Mouse (Mus musculus): Measurements from ENCODE around the gene Itga6.
A peak's percentile ranks its signal among the peaks of the same experiment; 100 is the strongest.
"Not testable (repeated sequence)": the region's sequence is repeated elsewhere in the genome, so short reads cannot be mapped to it uniquely, and the experiment has no call there.

The Itga6 gene

DNA sequence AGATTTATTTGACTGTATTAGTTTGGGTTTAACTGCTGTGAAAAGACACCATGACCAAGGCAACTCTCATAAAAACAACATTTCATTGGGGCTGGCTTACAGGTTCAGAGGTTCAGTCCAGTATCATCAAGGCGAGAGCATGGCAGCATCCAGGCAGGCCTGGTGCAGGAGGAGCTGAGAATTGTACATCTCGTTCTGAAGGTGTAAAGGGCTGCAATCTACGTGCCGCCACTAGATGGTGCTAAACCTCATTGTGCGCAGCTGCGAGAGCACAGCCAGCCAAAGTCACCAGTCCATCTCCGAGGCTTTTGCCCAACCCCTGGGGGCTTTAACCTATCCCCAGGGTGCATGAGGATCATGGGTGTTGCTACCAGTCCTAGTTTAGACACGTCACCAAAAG is 106.7 kb downstream of the Itga6 start:
- not testable (repeated sequence) for DNase-seq (ENCODE audit: low spot score)

GRCm38 (mm10) chr2:71855076-71855475 is 109.7 kb downstream of the Itga6 start:
- DNase-seq (ENCODE audit: low spot score): no peak

DNA sequence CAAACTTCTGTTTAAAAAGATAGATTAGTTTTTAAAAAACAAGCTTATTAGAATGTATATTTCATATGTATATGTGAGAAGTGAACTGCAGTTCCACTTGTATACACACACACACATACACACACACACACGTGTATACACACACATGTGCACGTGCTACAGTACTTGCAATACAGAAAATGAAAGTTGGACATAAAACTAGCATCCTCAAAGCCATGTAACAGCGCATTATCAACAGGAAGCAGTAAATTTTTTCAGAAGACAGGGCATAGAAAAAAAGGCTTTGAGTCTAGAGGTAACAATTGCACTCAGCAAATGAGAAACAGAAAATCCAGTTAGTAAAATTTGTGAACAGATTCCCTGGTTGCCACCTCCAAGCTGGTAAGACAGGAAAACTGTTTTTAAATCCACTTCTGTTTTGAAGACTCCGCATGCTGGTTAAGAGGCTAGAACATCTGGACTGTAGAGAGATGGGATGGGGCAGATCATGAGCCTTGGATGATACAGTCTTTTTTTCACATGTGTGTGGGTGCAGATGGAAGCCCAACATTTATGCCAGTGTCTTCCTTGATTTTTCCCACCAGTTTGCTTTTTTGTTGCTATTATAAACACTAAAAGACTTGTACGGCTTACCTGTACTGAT is 118.2 kb downstream of the Itga6 start:
- no peak for DNase-seq (ENCODE audit: low spot score)

DNA sequence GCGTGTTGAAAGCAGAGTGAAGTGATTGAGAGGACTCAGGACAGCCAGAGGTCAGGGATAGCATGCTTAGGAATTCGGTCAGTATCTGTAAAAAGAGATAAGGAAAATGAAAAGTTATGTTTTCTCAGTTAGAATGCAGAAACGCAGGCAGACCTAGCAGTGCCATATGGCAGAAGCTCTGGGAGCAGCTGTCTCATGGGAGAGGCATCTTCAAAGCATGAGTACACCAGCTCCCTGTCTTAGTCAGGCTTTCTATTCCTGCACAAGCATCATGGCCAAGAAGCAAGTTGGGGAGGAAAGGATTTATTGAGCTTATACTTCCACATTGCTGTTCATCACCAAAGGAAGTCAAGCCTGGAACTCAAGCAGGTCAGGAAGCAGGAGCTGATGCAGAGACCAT is 119.6 kb downstream of the Itga6 start:
- DNase-seq (ENCODE audit: low spot score): no peak

GRCm38 (mm10) chr2:71865935-71866334 is 120.5 kb downstream of the Itga6 start:
- no peak for DNase-seq (ENCODE audit: low spot score)

DNA sequence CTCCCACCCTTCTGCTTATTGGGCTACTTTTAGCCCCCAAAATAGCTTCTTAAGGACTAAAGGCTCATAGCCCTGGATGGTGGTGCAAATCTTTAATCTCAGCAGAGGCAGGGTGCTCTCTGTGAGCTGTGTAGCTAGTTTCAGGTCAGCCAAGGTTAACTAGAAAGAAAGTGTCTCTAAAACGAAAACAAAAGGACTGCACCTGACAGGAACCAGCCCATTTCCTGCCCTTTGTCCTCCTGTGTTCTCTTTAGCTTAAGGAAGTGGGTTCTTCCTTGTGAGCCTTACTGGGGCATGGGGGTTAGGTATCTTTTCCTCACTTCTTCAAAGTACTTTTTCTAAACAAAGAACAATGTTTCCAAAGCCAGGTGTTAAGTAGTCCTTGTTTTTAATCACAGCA is 121.1 kb downstream of the Itga6 start:
- DNase-seq (ENCODE audit: low spot score): no peak

- no peak for DNase-seq (ENCODE audit: low spot score)
Observed at GRCm38 (mm10) chr2:71867019-71867418, 121.6 kb downstream of the Itga6 start.

DNA sequence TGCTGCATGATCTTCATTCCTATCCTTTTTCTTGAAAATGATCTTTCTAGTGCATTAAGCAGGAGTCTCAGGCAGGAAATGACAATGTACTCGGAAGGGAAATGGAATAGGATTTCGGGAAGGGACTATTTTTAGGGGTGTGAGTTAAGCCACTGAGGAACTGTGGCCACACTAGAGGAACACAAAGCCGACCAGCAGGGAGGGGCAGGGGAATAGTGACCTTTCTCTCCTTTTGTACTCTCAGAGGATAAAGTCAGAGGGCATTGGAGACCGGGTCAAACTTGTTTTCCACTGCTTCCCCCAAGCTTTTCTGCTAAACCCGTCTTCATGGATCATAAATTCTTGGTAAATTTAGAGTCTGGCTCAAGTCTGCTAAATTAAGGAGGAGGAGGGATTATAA is 122.1 kb downstream of the Itga6 start:
- DNase-seq (ENCODE audit: low spot score): no peak

GRCm38 (mm10) chr2:71868256-71868655 is 122.8 kb downstream of the Itga6 start:
- DNase-seq (ENCODE audit: low spot score): no peak

DNA sequence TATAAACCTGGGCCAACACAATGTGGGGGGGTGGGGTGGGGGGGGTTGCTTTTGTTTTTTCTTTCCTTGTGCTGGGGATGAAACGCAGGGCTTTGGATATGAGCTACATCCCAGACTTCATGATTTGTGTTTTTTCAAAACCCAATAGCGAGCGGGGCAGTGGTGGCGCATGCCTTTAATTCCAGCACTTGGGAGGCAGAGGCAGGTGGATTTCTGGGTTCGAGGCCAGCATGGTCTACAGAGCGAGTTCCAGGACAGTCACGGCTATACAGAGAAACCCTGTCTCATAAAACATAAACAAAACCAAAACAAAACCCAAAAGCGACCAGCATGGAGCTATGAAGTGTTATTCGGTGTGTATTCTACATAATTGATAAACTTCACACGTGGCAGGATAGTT is 126.7 kb downstream of the Itga6 start:
- no peak for DNase-seq (ENCODE audit: low spot score)

- peak; percentile 97 for DNase-seq (ENCODE audit: low spot score)
Observed at GRCm38 (mm10) chr2:71872801-71873443, 127.5 kb downstream of the Itga6 start, which contains the start of gene Pdk1. Pdk1 (plus strand) TSS chr2:71873224.

- peak; percentile 21 for DNase-seq (ENCODE audit: low spot score)
Observed at GRCm38 (mm10) chr2:71873474-71874322, 128.3 kb downstream of the Itga6 start.

- DNase-seq (ENCODE audit: low spot score): no peak
Observed at GRCm38 (mm10) chr2:71874422-71874821, 129.0 kb downstream of the Itga6 start.

DNA sequence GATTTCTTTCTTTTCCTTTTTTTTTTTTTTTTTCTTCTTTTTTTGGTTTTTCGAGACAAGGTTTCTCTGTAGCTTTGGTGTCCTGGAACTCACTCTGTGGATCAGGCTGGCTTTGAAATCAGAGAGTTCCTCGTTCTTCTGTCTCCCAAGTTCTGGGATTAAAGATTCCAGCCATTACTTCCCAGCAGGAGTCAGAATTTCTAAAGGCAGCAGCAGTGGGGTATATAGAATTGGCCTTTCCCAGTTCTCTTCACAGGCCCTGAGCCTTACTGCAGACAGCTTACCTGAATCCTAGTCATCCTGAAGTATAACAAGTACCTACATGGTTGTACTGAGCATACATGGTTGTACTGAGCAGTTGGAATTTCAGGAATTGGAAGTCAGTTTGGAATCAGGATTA is 129.4 kb downstream of the Itga6 start:
- DNase-seq (ENCODE audit: low spot score): no peak

DNA sequence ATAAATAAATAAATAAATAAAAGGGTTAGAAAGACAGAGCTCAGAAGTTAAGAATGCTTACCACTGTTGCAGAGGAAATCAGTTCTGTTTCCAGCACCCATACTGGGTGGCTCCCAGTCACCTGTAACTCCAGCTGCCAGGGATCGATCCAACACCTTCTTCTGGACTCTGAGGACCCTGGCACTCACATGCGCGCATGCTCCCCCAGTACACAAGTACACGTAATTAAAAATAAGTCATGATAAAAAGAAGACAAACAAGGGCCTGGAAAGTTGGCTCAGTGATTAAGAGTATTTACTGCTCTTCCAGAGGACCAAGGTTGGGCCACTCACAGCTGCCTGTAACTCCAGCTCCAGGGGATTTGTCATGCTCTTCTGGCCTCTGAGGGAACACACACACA is 132.4 kb downstream of the Itga6 start:
- DNase-seq (ENCODE audit: low spot score): no peak

DNA sequence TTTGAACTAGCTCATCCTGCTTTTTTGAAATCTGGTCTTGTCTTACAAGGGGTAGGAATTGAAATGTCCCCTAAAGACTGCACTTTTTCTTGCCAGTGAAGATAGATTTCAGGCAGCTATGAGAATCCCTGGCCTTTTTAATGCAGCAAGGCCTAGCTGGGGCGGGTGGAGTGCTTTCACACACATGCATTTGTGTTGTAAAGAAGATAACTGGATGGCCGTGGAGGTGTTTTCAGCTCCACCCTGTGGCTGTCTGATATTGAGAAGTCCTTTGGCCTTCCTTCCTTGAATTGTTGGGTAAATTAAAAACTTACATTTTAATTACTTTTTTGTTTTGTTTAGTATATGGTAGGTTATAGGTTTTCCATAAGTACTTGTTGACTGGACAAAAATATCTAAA is 133.0 kb downstream of the Itga6 start:
- no peak for DNase-seq (ENCODE audit: low spot score)

- DNase-seq (ENCODE audit: low spot score): no peak
Observed at GRCm38 (mm10) chr2:71878943-71879342, 133.5 kb downstream of the Itga6 start.

GRCm38 (mm10) chr2:71882914-71883651 is 137.7 kb downstream of the Itga6 start:
- DNase-seq (ENCODE audit: low spot score): no peak

- no peak for DNase-seq (ENCODE audit: low spot score)
Observed at GRCm38 (mm10) chr2:71887269-71887668, 141.9 kb downstream of the Itga6 start.

- no peak for DNase-seq (ENCODE audit: low spot score)
Observed at GRCm38 (mm10) chr2:71888437-71888836, 143.0 kb downstream of the Itga6 start.

- DNase-seq (ENCODE audit: low spot score): no peak
Observed at GRCm38 (mm10) chr2:71891536-71891935, 146.1 kb downstream of the Itga6 start.

GRCm38 (mm10) chr2:71892741-71893349 is 147.4 kb downstream of the Itga6 start:
- no peak for DNase-seq (ENCODE audit: low spot score)

All from ovary, adult 18-20 months (tissue).